Mouse (Mus musculus) megakaryocyte-erythroid progenitor cell, adult 5-6 weeks (primary cell): ENCODE data around the gene Npdc1. TPM values are rescaled to one million over a fixed set of nuclear protein-coding genes. Genes with fewer than 3 reads are reported as not detected.

Experiments
- ATAC-seq: replicated peaks from 2 replicates; pipeline ENCODE4 v1.8.0; 2016; ENCODE audit warnings: mild to moderate bottlenecking, inconsistent platforms; ENCODE audit not compliant: severe bottlenecking, poor library complexity, low FRiP score, low TSS enrichment
- total RNA-seq, 2 experiments: library from RNA; stranded (forward) in 1 of 2; stranded (reverse) in 1 of 2; fragments of 200-1000, 215-1000 nt in 1 of 2; fragments of >200 nt in 1 of 2; fragmentation: Nextera tagmentation in 1 of 2; gene quantifications; 2 replicates each; pipeline ENCODE4 v1.2.3; 2014 to 2017

The Npdc1 gene
- total RNA-seq, 2 experiments from 2014 or later: not detected

- no peak for ATAC-seq
These were observed 28.1 kb downstream of the Npdc1 start for GRCm38 (mm10) chr2:25427256-25427655.

- ATAC-seq: peak; percentile 72
These were observed 29.5 kb downstream of the Npdc1 start, which contains the start of gene Abca2 for GRCm38 (mm10) chr2:25428442-25429236. Abca2 (plus strand) TSS chr2:25428703.

- ATAC-seq: no peak
These were observed 30.5 kb downstream of the Npdc1 start for GRCm38 (mm10) chr2:25429435-25430180.

GRCm38 (mm10) chr2:25430395-25431233 is 31.5 kb downstream of the Npdc1 start:
- ATAC-seq: no peak

GRCm38 (mm10) chr2:25431308-25431855 is 32.2 kb downstream of the Npdc1 start:
- no peak for ATAC-seq

GRCm38 (mm10) chr2:25432326-25433098 is 33.4 kb downstream of the Npdc1 start:
- peak; percentile 53 for ATAC-seq

GRCm38 (mm10) chr2:25433101-25433500 is 34.0 kb downstream of the Npdc1 start:
- no peak for ATAC-seq

GRCm38 (mm10) chr2:25434292-25434691 is 35.1 kb downstream of the Npdc1 start:
- ATAC-seq: no peak

- ATAC-seq: no peak
These were observed 37.2 kb downstream of the Npdc1 start for GRCm38 (mm10) chr2:25436286-25436820.

GRCm38 (mm10) chr2:25441067-25441466 is 41.9 kb downstream of the Npdc1 start:
- ATAC-seq: no peak

- no peak for ATAC-seq
These were observed 43.5 kb downstream of the Npdc1 start for GRCm38 (mm10) chr2:25442682-25443081.

GRCm38 (mm10) chr2:25450853-25451647 is 51.9 kb downstream of the Npdc1 start:
- peak; percentile 69 for ATAC-seq

GRCm38 (mm10) chr2:25452951-25453350 is 53.8 kb downstream of the Npdc1 start:
- ATAC-seq: no peak

GRCm38 (mm10) chr2:25456205-25456953 is 57.2 kb downstream of the Npdc1 start, which contains the start of gene Clic3:
Clic3 (plus strand) TSS chr2:25456838.
- ATAC-seq: no peak

GRCm38 (mm10) chr2:25457022-25457896 is 58.1 kb downstream of the Npdc1 start:
- ATAC-seq: no peak

GRCm38 (mm10) chr2:25458911-25459310 is 59.8 kb downstream of the Npdc1 start:
- 0 out of 2 replicates have a peak, but pooled peaks have one; percentile 23 for ATAC-seq
